Mouse (Mus musculus) myocyte (in vitro differentiated cells): ENCODE measurements around the gene Ang.

Source experiments
- MAX ChIP-seq: IDR thresholded peaks from one replicate; pipeline ENCODE4 v1.6.1; 2011; ENCODE audit warnings: low read depth, mild to moderate bottlenecking, control low read depth
- MYOD1 ChIP-seq, 3 experiments: IDR thresholded peaks; one replicate each; pipeline ENCODE4 v1.6.1; 2011; ENCODE audit warnings: control low read depth in 2 of 3, low read depth in 2 of 3, mild to moderate bottlenecking in 2 of 3, moderate library complexity in 1 of 3; ENCODE audit not compliant: insufficient read length in 2 of 3, control insufficient read depth in 1 of 3
- MYOG ChIP-seq, 3 experiments: IDR thresholded peaks; one replicate each; pipeline ENCODE4 v1.6.1; 2011; ENCODE audit warnings: control low read depth in 2 of 3, low read depth in 2 of 3, mild to moderate bottlenecking in 2 of 3; ENCODE audit not compliant: insufficient read length in 2 of 3, control insufficient read depth in 1 of 3, insufficient read depth in 1 of 3
- POLR2A ChIP-seq: IDR thresholded peaks from one replicate; pipeline ENCODE4 v1.6.1; 2011; ENCODE audit warnings: low read depth, mild to moderate bottlenecking, control low read depth, moderate library complexity; ENCODE audit not compliant: insufficient read length
- SRF ChIP-seq: IDR thresholded peaks from one replicate; pipeline ENCODE4 v1.6.1; 2011; ENCODE audit warnings: low read depth; ENCODE audit not compliant: control insufficient read depth, insufficient read length

DNA sequence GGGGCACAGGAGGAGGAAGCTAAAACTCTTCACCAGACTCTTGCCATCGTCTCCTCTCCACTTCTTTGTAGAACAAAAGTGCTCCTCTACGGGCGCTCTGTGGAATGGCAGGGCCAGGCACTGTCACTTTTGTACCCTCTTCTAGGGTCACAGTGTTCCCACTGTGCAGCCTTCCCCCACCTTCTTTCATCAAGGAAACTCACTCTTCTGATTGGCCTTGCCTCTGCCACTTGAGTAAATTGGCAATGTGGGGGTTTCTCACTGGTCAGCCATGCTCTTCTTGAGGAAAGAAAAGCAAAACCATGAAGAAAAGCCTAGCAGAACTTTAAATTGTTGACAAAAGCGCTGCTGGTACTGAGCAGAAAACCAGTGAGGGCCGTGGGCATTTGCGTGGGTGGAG is 49.2 kb upstream of the Ang start, which contains the start of gene Rnase9:
- TF ChIP-seq MYOG (IDR thresholded peaks at IDR 0.05; ENCODE audit: control insufficient read depth in 1 of 3, insufficient read depth in 1 of 3, insufficient read length in 2 of 3, low read depth in 2 of 3) (no peak), MAX (no peak), MYOD1 (IDR thresholded peaks at IDR 0.05; ENCODE audit: control insufficient read depth in 1 of 3, insufficient read length in 2 of 3, low read depth in 2 of 3) (no peak), POLR2A (no peak), SRF (no peak)
